Mouse (Mus musculus): ENCODE data around the gene a. TPM values are rescaled to one million over a fixed set of nuclear protein-coding genes. Genes with fewer than 3 reads are reported as not detected.

Gene a
- polyA plus RNA-seq, 1 experiment from 2014 or later = not detected

DNA sequence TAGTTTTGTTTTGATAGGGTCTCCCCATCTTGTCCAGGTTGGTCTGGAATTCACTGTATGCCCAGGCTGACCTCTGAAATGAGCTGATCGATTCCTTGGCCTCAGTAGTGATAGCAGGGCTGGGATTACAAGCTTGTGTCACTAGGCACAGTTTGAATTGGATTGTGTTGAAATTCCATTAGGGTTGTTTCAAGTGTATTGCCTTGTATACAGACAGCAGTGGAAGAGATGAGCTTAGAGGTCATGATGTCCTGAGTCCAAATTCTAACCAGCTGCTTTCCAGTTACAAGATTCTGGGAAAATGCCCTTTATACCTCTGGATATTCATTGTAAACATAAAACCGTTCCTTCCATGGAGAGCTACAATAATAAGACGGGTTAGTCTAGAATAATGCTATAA lies 282.1 kb downstream of the a start:
- ATAC-seq (no peak), DNase-seq (ENCODE audit: low read depth, low spot score) (no peak)
- ChIA-PET POLR2A (interaction anchor here (1.2 kb wide), 1 partner anchor 22 kb away, joined by 4 read pairs; no protein-coding TSS in a partner anchor), CTCF (no interaction called here)
- in situ Hi-C loops (cut with MboI; ENCODE audit: low pct_unique_long_range_greater_than_20kb) = no loop called here
- no peak for TF ChIP-seq CTCF (IDR thresholded peaks at IDR 0.05)
- no peaks in the 10 kb centered on the region for H3K27me3 ChIP-seq

DNA sequence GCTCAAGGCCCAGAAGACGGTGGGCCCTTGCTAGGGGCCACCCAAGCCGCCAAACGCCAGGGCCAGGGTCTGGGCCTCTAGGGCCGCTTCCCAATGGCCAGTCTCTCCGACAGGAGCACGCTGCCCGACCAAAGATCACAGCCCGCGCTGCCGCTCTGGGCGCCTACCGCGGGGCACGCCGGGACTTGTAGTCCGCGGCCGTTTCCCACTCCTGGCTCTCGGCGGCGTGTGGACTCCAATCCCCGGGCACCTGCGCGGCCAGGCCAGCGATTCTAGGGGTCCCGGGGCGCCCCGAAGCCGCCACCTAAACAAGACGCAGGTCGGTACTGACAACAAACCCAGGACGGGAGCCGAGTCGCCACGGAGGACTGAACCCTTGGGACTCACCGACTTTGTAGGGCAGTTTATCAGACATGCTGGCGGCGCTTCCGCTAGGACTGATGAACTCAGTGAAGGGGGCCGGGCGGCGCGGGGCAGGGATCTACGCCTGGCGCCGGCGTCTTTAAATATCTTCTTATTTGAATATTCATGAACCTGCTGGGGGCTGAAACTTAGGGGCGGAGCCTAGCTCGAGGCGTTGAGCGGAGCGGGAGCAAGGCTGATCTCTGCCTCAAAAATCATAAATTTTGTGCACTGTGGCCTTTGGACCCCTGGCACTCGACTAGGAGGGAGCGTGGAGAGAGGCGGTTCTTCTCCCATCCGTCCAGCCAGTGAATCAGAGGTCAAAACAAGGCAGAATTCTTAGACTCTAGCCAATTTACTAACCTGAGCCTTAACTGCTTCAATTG lies 283.0 kb downstream of the a start, which contains the start of gene Ahcy:
Gene Ahcy, minus strand, starts transcription at position 520 of the 788 bp plus-strand sequence.
- ChIA-PET POLR2A (no interaction called here), CTCF (no interaction called here)
- in situ Hi-C loops (cut with MboI; ENCODE audit: low pct_unique_long_range_greater_than_20kb) = no loop called here
- H3K27me3 ChIP-seq = no peaks in the 10 kb centered on the region
- peak; percentile 93 for ATAC-seq
- TF ChIP-seq CTCF (IDR thresholded peaks at IDR 0.05) = no peak
- peak; percentile 50 for DNase-seq (ENCODE audit: low read depth, low spot score)

GRCm38 (mm10) chr2:155074766-155075330 lies 283.6 kb downstream of the a start:
- in situ Hi-C loops (cut with MboI; ENCODE audit: low pct_unique_long_range_greater_than_20kb) = loop anchor here (25.0 kb wide), 1 partner anchor 312 kb away; the partner anchor contains the start of gene Trp53inp2

GRCm38 (mm10) chr2:155075649-155076048 lies 284.4 kb downstream of the a start:
- H3K27me3 ChIP-seq = no peaks in the 10 kb centered on the region
- no peak for TF ChIP-seq CTCF (IDR thresholded peaks at IDR 0.05)
- no peak for DNase-seq (ENCODE audit: low read depth, low spot score)
- in situ Hi-C loops (cut with MboI; ENCODE audit: low pct_unique_long_range_greater_than_20kb) = loop anchor here (25.0 kb wide), 1 partner anchor 312 kb away; the partner anchor contains the start of gene Trp53inp2
- ChIA-PET CTCF (no interaction called here), POLR2A (no interaction called here)
- ATAC-seq = no peak

More at GRCm38 (mm10) chr2:155074766-155075330, 283.6 kb downstream of the a start:
- POLR2A ChIA-PET = no interaction called here
- CTCF ChIA-PET = no interaction called here
- no peak for ATAC-seq
- no peak for DNase-seq (ENCODE audit: low read depth, low spot score)
- TF ChIP-seq CTCF (IDR thresholded peaks at IDR 0.05) = no peak
- no peaks in the 10 kb centered on the region for H3K27me3 ChIP-seq

DNA sequence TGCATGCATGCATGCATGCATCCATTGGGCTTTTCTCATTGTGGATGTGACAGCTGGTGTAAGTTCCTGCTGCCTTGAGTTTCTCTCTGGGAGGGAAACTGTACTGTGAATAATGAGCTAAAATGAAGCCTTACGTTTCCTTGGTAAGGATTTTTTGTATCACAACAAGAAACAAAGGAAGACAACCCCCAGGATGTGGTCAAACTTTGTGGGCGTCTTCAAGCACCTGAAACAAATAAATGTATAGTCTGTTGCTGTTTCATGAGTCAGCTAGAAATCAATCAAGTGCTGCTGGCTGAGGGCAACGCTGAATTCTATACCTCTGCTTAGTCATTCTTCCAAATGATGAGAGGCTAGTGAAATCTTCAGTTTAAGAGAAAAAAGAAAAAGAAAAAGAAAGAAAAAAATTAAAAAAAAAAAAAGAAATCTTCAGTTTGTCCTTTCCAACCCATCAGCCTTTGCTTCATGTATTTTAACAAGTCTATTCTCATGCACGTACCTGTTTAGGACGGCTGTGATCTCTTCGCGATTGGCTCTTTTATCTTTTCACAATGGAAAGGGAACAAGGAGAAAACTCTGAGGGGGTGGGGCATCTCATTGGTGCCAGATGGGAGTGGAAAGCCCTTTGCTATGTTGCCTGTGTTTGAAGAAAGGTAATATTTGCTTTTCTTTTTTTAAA lies 288.4 kb downstream of the a start:
- H3K27me3 ChIP-seq = no peaks in the 10 kb centered on the region
- no peak for TF ChIP-seq CTCF (IDR thresholded peaks at IDR 0.05)
- in situ Hi-C loops (cut with MboI; ENCODE audit: low pct_unique_long_range_greater_than_20kb) = loop anchor here (5.0 to 25.0 kb wide), 3 partner anchors 93 to 308 kb away; partner anchors contain the start of gene Trp53inp2
- ChIA-PET POLR2A (no interaction called here), CTCF (no interaction called here)
- DNase-seq (ENCODE audit: low read depth, low spot score) (no peak), ATAC-seq (no peak)

DNA sequence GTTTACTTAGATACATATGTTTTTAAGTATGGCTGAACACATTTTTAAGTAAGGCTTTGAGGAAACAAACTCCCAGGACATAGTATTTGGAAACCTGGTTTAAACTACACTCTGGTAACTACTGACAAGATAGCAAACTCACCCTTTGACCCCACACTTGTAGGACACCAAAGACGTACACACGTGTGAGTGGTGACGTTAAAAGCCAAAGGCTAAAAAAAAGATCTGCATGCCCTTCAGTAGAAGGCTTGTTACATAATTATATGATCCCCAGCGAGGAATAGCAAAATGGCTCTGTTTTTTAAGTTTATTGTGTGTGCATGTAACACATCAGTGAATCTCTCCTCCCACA lies 289.0 kb downstream of the a start:
- H3K27me3 ChIP-seq = no peaks in the 10 kb centered on the region
- ChIA-PET CTCF (no interaction called here), POLR2A (no interaction called here)
- no peak for DNase-seq (ENCODE audit: low read depth, low spot score)
- no peak for TF ChIP-seq CTCF (IDR thresholded peaks at IDR 0.05)
- in situ Hi-C loops (cut with MboI; ENCODE audit: low pct_unique_long_range_greater_than_20kb) = loop anchor here (5.0 to 25.0 kb wide), 3 partner anchors 92 to 307 kb away; partner anchors contain the start of gene Trp53inp2
- no peak for ATAC-seq

DNA sequence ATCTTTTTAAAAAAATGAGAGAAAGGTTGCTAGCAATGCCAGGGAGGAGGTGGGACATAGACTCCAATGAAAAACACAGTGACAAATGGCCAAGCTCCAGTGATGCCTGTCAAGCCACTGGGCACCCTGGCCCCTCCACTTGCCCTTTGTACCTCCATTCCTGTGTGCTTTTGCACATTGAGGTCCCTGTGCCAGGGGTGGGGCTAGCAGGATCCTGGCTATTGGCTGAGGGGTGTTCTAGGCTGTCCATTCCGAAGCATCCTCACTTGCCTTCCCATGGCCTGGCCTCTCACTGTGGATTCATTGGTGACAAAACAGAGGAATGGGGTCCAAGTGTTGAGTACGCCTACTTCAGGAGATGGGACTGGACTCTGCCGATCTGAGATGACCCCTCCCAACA lies 289.9 kb downstream of the a start:
- DNase-seq (ENCODE audit: low read depth, low spot score) (no peak), ATAC-seq (no peak)
- ChIA-PET CTCF (interaction anchor here (0.8 kb wide), 1 partner anchor 127 kb away, joined by 3 read pairs; no protein-coding TSS in a partner anchor), POLR2A (no interaction called here)
- TF ChIP-seq CTCF (IDR thresholded peaks at IDR 0.05) = no peak
- no peaks in the 10 kb centered on the region for H3K27me3 ChIP-seq
- in situ Hi-C loops (cut with MboI; ENCODE audit: low pct_unique_long_range_greater_than_20kb) = loop anchor here (5.0 to 25.0 kb wide), 3 partner anchors 91 to 306 kb away; partner anchors contain the start of gene Trp53inp2

- POLR2A ChIA-PET = no interaction called here
- ATAC-seq = peak; percentile 92
- in situ Hi-C loops (cut with MboI; ENCODE audit: low pct_unique_long_range_greater_than_20kb) = loop anchor here (5.0 to 25.0 kb wide), 3 partner anchors 90 to 305 kb away; partner anchors contain the start of gene Trp53inp2
Observed at GRCm38 (mm10) chr2:155082121-155082803, 291.1 kb downstream of the a start.

GRCm38 (mm10) chr2:155084546-155084945 lies 293.3 kb downstream of the a start:
- H3K27me3 ChIP-seq = no peaks in the 10 kb centered on the region
- CTCF ChIA-PET = no interaction called here
- no peak for TF ChIP-seq CTCF (IDR thresholded peaks at IDR 0.05)
- DNase-seq (ENCODE audit: low read depth, low spot score) (no peak), ATAC-seq (no peak)
- POLR2A ChIA-PET = no interaction called here
- in situ Hi-C loops (cut with MboI; ENCODE audit: low pct_unique_long_range_greater_than_20kb) = loop anchor here (5.0 to 25.0 kb wide), 3 partner anchors 88 to 303 kb away; partner anchors contain the start of gene Trp53inp2

More at GRCm38 (mm10) chr2:155082121-155082803, 291.1 kb downstream of the a start:
- H3K27me3 ChIP-seq = no peaks in the 10 kb centered on the region
- CTCF ChIA-PET = interaction anchor here (0.8 to 1.9 kb wide), 2 partner anchors 106 to 126 kb away, joined by 3 to 6 read pairs; no protein-coding TSS in a partner anchor
- no peak for DNase-seq (ENCODE audit: low read depth, low spot score)
- peak; percentile 94 for TF ChIP-seq CTCF (IDR thresholded peaks at IDR 0.05)

DNA sequence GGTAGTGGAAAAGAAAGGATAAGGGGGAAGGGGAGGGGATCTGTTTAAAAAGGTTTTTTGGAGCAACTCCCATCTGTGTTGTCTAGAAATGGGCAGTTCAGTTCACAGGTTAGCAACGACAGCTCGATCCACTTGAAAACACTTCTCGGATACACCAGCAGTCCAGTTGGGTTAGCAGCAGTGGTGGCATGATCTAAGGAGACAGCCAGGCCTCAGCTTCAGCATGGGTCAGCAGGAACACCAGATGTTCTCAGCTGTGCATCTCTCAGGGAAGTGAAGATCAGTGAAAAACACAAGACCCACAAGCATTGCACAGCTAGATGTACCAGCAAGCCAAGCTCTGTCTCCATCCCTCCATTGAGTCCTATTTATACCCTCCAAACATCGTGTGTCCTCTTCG lies 295.1 kb downstream of the a start:
- H3K27me3 ChIP-seq = no peaks in the 10 kb centered on the region
- DNase-seq (ENCODE audit: low read depth, low spot score) = no peak
- no peak for TF ChIP-seq CTCF (IDR thresholded peaks at IDR 0.05)
- ChIA-PET POLR2A (no interaction called here), CTCF (no interaction called here)
- ATAC-seq = no peak
- in situ Hi-C loops (cut with MboI; ENCODE audit: low pct_unique_long_range_greater_than_20kb) = loop anchor here (10.0 to 25.0 kb wide), 2 partner anchors 118 to 301 kb away; partner anchors contain the start of gene Trp53inp2

Measured in Patski (cell line).